Mouse (Mus musculus): ENCODE data around the gene Hand1. TPM values are rescaled to one million over a fixed set of nuclear protein-coding genes. Genes with fewer than 3 reads are reported as not detected.
"Not testable (repeated sequence)": the region's sequence is repeated elsewhere in the genome, so short reads cannot be mapped to it uniquely, and the experiment has no call there.

Hand1 gene
- polyA plus RNA-seq, 1 experiment = not detected

- H3K79me2 ChIP-seq (ENCODE audit: control insufficient read depth, insufficient read depth) = no peaks in the 10 kb centered on the region
- no peaks in the 10 kb centered on the region for H3K36me3 ChIP-seq (ENCODE audit: control insufficient read depth, insufficient read depth)
- H3ac ChIP-seq (ENCODE audit: control insufficient read depth, insufficient read length) = no peak overlapping the region
- H3K27me3 ChIP-seq (ENCODE audit: control insufficient read depth, insufficient read depth, insufficient read length) = peaks cover 3% of the 10 kb centered on the region
- no peak overlapping the region for H3K4me3 ChIP-seq
- no peak for TF ChIP-seq MYOD1 (IDR thresholded peaks at IDR 0.05; ENCODE audit: control insufficient read depth in 1 of 3, insufficient read length in 2 of 3, low read depth in 2 of 3)
- TF ChIP-seq POLR2AphosphoS2 (IDR thresholded peaks at IDR 0.05; ENCODE audit: insufficient read length, low read depth) = no peak
- no peak for TF ChIP-seq USF1 (IDR thresholded peaks at IDR 0.05; ENCODE audit: low read depth)
- no peak for TF ChIP-seq TCF3 (IDR thresholded peaks at IDR 0.05; ENCODE audit: insufficient read length, low read depth)
- TF ChIP-seq REST (IDR thresholded peaks at IDR 0.05; ENCODE audit: insufficient read depth, insufficient read length) = no peak
- no peak for TF ChIP-seq MYOG (IDR thresholded peaks at IDR 0.05; ENCODE audit: control insufficient read depth in 1 of 3, insufficient read depth in 1 of 3, insufficient read length in 2 of 3, low read depth in 2 of 3)
- no peak for TF ChIP-seq E2F4 (IDR thresholded peaks at IDR 0.05; ENCODE audit: insufficient read depth)
- TF ChIP-seq SRF (IDR thresholded peaks at IDR 0.05; ENCODE audit: control insufficient read depth, insufficient read length, low read depth) = no peak
- TF ChIP-seq TCF12 (IDR thresholded peaks at IDR 0.05; ENCODE audit: insufficient read depth, poor library complexity, severe bottlenecking) = no peak
- no peak overlapping the region for H3K4me2 ChIP-seq (ENCODE audit: low read depth)
Observed at GRCm38 (mm10) chr11:57850298-57850697, 17.7 kb upstream of the Hand1 start.

GRCm38 (mm10) chr11:57847396-57847795 is 14.8 kb upstream of the Hand1 start:
- no peak overlapping the region for H3K4me2 ChIP-seq (ENCODE audit: low read depth)
- H3K27me3 ChIP-seq (ENCODE audit: control insufficient read depth, insufficient read depth, insufficient read length) = peaks cover 3% of the 10 kb centered on the region
- no peaks in the 10 kb centered on the region for H3K79me2 ChIP-seq (ENCODE audit: control insufficient read depth, insufficient read depth)
- no peaks in the 10 kb centered on the region for H3K36me3 ChIP-seq (ENCODE audit: control insufficient read depth, insufficient read depth)
- H3ac ChIP-seq (ENCODE audit: control insufficient read depth, insufficient read length) = no peak overlapping the region
- H3K4me3 ChIP-seq = no peak overlapping the region
- TF ChIP-seq MAX (IDR thresholded peaks at IDR 0.05; ENCODE audit: low read depth) = no peak
- TF ChIP-seq TCF3 (IDR thresholded peaks at IDR 0.05; ENCODE audit: insufficient read length, low read depth) = no peak
- no peak for TF ChIP-seq MYOG (IDR thresholded peaks at IDR 0.05; ENCODE audit: control insufficient read depth in 1 of 3, insufficient read depth in 1 of 3, insufficient read length in 2 of 3, low read depth in 2 of 3)
- no peak for TF ChIP-seq REST (IDR thresholded peaks at IDR 0.05; ENCODE audit: insufficient read depth, insufficient read length)
- TF ChIP-seq SRF (IDR thresholded peaks at IDR 0.05; ENCODE audit: control insufficient read depth, insufficient read length, low read depth) = no peak
- TF ChIP-seq POLR2AphosphoS2 (IDR thresholded peaks at IDR 0.05; ENCODE audit: insufficient read length, low read depth) = no peak
- TF ChIP-seq USF1 (IDR thresholded peaks at IDR 0.05; ENCODE audit: low read depth) = no peak
- no peak for TF ChIP-seq CEBPB (IDR thresholded peaks at IDR 0.05; ENCODE audit: insufficient read depth, poor library complexity, severe bottlenecking)
- TF ChIP-seq POLR2A (IDR thresholded peaks at IDR 0.05; ENCODE audit: insufficient read length, low read depth) = no peak
- TF ChIP-seq E2F4 (IDR thresholded peaks at IDR 0.05; ENCODE audit: insufficient read depth) = no peak
- TF ChIP-seq MYOD1 (IDR thresholded peaks at IDR 0.05; ENCODE audit: control insufficient read depth in 1 of 3, insufficient read length in 2 of 3, low read depth in 2 of 3) = no peak
- no peak for TF ChIP-seq TCF12 (IDR thresholded peaks at IDR 0.05; ENCODE audit: insufficient read depth, poor library complexity, severe bottlenecking)

DNA sequence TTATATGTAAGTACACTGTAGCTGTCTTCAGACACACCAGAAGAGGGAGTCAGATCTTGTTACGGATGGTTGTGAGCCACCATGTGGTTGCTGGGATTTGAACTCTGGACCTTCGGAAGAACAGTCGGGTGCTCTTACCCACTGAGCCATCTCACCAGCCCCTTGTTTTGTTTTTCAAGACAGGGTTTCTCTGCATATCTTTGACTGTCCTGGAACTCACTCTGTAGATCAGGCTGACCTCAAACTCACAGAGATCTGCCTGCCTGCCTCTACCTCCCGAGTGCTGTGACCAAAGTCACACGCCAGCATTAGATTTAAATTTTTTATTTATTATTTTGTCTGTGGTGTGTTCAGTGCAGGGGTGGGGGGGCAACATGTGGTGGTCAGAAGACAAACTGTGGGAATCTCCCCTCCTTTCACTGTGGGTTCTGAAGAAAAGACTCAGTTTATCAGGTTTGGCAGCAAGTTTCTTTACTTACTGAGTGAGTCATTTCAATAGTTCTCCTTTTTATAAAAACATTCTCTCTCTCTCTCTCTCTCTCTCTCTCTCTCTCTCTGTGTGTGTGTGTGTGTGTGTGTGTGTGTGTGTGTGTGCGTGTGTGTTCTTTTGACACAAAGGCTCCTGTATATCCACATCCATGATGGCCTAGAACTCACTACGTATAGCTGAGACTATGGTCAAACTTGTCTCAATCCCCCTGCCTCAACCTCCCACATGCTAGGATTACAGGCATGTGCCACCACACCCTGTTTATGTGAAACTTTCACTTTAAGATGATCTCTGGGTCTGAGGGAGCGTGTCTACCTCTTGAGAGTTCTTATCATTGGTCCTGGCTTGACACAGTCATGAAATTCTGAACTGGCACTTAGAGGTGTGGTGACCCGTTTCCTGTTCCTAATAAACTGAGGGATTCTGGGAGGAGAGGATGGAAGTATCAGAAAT is 14.1 kb upstream of the Hand1 start:
- not testable (repeated sequence) for H3K4me2 ChIP-seq (ENCODE audit: low read depth); H3K4me3 ChIP-seq; H3K27me3 ChIP-seq (ENCODE audit: control insufficient read depth, insufficient read depth, insufficient read length); H3ac ChIP-seq (ENCODE audit: control insufficient read depth, insufficient read length); H3K36me3 ChIP-seq (ENCODE audit: control insufficient read depth, insufficient read depth); H3K79me2 ChIP-seq (ENCODE audit: control insufficient read depth, insufficient read depth)

DNA sequence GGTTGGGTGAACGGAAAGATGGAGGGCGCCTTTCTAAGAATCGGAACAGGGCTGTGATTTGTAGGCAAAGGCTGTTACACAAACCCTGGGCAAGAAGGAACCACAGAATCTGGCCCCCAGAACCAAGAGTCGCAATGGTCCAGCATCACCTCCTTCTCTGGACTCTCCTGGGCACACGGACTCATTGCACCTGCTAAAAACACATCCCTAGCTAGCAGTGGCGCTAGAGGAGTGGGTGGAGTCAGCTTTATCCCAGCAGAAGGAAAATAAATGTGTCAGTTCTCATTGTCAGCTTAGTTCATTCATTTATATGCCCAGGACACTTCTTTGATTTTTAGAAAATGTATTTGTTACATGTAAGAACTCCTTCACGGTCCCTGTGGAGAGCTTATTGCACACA is 8.8 kb upstream of the Hand1 start:
- H3K79me2 ChIP-seq (ENCODE audit: control insufficient read depth, insufficient read depth) = no peaks in the 10 kb centered on the region
- H3K27me3 ChIP-seq (ENCODE audit: control insufficient read depth, insufficient read depth, insufficient read length) = peaks cover 32% of the 10 kb centered on the region
- no peak overlapping the region for H3ac ChIP-seq (ENCODE audit: control insufficient read depth, insufficient read length)
- TF ChIP-seq TCF3 (IDR thresholded peaks at IDR 0.05; ENCODE audit: insufficient read length, low read depth) = no peak
- TF ChIP-seq USF1 (IDR thresholded peaks at IDR 0.05; ENCODE audit: low read depth) = no peak
- no peak for TF ChIP-seq MYOD1 (IDR thresholded peaks at IDR 0.05; ENCODE audit: control insufficient read depth in 1 of 3, insufficient read length in 2 of 3, low read depth in 2 of 3)
- TF ChIP-seq REST (IDR thresholded peaks at IDR 0.05; ENCODE audit: insufficient read depth, insufficient read length) = no peak
- TF ChIP-seq POLR2A (IDR thresholded peaks at IDR 0.05; ENCODE audit: insufficient read length, low read depth) = no peak
- TF ChIP-seq TCF12 (IDR thresholded peaks at IDR 0.05; ENCODE audit: insufficient read depth, poor library complexity, severe bottlenecking) = no peak
- no peak for TF ChIP-seq CEBPB (IDR thresholded peaks at IDR 0.05; ENCODE audit: insufficient read depth, poor library complexity, severe bottlenecking)
- no peak overlapping the region for H3K4me3 ChIP-seq
- H3K4me2 ChIP-seq (ENCODE audit: low read depth) = no peak overlapping the region
- H3K36me3 ChIP-seq (ENCODE audit: control insufficient read depth, insufficient read depth) = no peaks in the 10 kb centered on the region

DNA sequence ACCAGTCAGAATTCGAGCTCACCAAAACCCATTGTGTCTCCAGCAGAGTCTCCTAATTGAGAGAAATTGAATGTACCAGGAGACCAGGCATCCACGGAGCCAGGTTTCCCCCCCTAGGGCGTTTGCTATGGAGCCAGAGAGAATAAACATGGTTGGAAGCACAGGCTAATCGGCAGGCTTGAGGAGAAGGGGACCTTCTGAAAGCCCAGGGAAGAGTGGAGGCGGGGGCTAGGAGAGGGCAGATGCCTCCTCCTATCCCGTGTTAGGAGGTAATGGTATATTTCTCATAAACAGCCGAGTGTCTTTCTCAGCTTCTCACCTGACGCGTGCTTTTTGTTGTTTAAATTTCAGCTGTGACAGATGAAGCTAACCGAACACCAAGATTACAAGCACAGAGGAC is 8.4 kb upstream of the Hand1 start:
- TF ChIP-seq E2F4 (IDR thresholded peaks at IDR 0.05; ENCODE audit: insufficient read depth) (no peak), REST (IDR thresholded peaks at IDR 0.05; ENCODE audit: insufficient read depth, insufficient read length) (no peak), MYOG (IDR thresholded peaks at IDR 0.05; ENCODE audit: control insufficient read depth in 1 of 3, insufficient read depth in 1 of 3, insufficient read length in 2 of 3, low read depth in 2 of 3) (no peak), MYOD1 (IDR thresholded peaks at IDR 0.05; ENCODE audit: control insufficient read depth in 1 of 3, insufficient read length in 2 of 3, low read depth in 2 of 3) (no peak), CEBPB (IDR thresholded peaks at IDR 0.05; ENCODE audit: insufficient read depth, poor library complexity, severe bottlenecking) (no peak), TCF12 (IDR thresholded peaks at IDR 0.05; ENCODE audit: insufficient read depth, poor library complexity, severe bottlenecking) (no peak), POLR2A (IDR thresholded peaks at IDR 0.05; ENCODE audit: insufficient read length, low read depth) (no peak), USF1 (IDR thresholded peaks at IDR 0.05; ENCODE audit: low read depth) (no peak), POLR2AphosphoS2 (IDR thresholded peaks at IDR 0.05; ENCODE audit: insufficient read length, low read depth) (no peak), TCF3 (IDR thresholded peaks at IDR 0.05; ENCODE audit: insufficient read length, low read depth) (no peak)
- no peak overlapping the region for H3K4me2 ChIP-seq (ENCODE audit: low read depth)

More for the DNA sequence above, 8.4 kb upstream of the Hand1 start:
- H3ac ChIP-seq (ENCODE audit: control insufficient read depth, insufficient read length) = no peak overlapping the region
- no peaks in the 10 kb centered on the region for H3K36me3 ChIP-seq (ENCODE audit: control insufficient read depth, insufficient read depth)
- H3K27me3 ChIP-seq (ENCODE audit: control insufficient read depth, insufficient read depth, insufficient read length) = peaks cover 36% of the 10 kb centered on the region
- no peaks in the 10 kb centered on the region for H3K79me2 ChIP-seq (ENCODE audit: control insufficient read depth, insufficient read depth)
- H3K4me3 ChIP-seq = no peak overlapping the region
